ENCODE assay signal across 7 mouse cellular contexts in genomic region chr16:4418776-4419545, GRCm38 (mm10). TPM values are rescaled to one million over a fixed set of nuclear protein-coding genes. Genes with fewer than 3 reads are reported as not detected.
DNase-seq lines count a peak whose midpoint lies in the region; ATAC-seq and TF ChIP-seq lines count a peak whose summit lies in the region.

No protein-coding gene starts in this region.

- H3K36me3 ChIP-seq in embryonic facial prominence, embryonic 12.5 days: no peaks in the 10 kb centered on the region
- no peaks in the 10 kb centered on the region; the same call in 1 of the 2 replicates for H3K36me3 ChIP-seq in hindbrain, embryonic 10.5 days
- H3K36me3 ChIP-seq in liver, embryonic 14.5 days (replicated peaks; ENCODE audit: control insufficient read depth, insufficient read depth, low read depth): no peaks in the 10 kb centered on the region
- no peaks in the 10 kb centered on the region for H3K36me3 ChIP-seq in neural tube, embryonic 15.5 days

- H3K9me3 ChIP-seq in embryonic facial prominence, embryonic 12.5 days: no peaks in the 10 kb centered on the region
- no peaks in the 10 kb centered on the region for H3K9me3 ChIP-seq in hindbrain, embryonic 10.5 days
- H3K9me3 ChIP-seq in liver, embryonic 14.5 days (ENCODE audit: control insufficient read depth, low read length): no peaks in the 10 kb centered on the region
- no peaks in the 10 kb centered on the region for H3K9me3 ChIP-seq in neural tube, embryonic 15.5 days (replicated peaks)

- no peak for TF ChIP-seq EP300 in liver, embryonic 14.5 days (IDR thresholded peaks at IDR 0.05; ENCODE audit: low read depth)

- H3K4me1 ChIP-seq in embryonic facial prominence, embryonic 12.5 days: peaks cover 14% of the 10 kb centered on the region; the same call in 1 of the 2 replicates
- peaks cover 28% of the 10 kb centered on the region for H3K4me1 ChIP-seq in hindbrain, embryonic 10.5 days (replicated peaks)
- H3K4me1 ChIP-seq in liver, embryonic 14.5 days (replicated peaks; ENCODE audit: control insufficient read depth in 2 of 2, insufficient read depth in 2 of 2, low read length in 1 of 2): peaks cover 14 to 33% of the 10 kb centered on the region in 2 experiments
- H3K4me1 ChIP-seq in neural tube, embryonic 15.5 days: peaks cover 64% of the 10 kb centered on the region

- H3K27ac ChIP-seq in embryonic facial prominence, embryonic 12.5 days: no peak overlapping the region
- H3K27ac ChIP-seq in hindbrain, embryonic 10.5 days: peak overlapping the region; percentile 73
- H3K27ac ChIP-seq in liver, embryonic 14.5 days: no peak overlapping the region
- peak overlapping the region; percentile 87 for H3K27ac ChIP-seq in neural tube, embryonic 15.5 days (replicated peaks)

- peak overlapping the region; percentile 69 for H3K9ac ChIP-seq in embryonic facial prominence, embryonic 12.5 days
- H3K9ac ChIP-seq in liver, embryonic 14.5 days (replicated peaks): peak overlapping the region; percentile 66; the same call in 1 of the 2 replicates
- peak overlapping the region; percentile 82 for H3K9ac ChIP-seq in neural tube, embryonic 15.5 days (replicated peaks)

- peak overlapping the region; percentile 98 for H3K4me2 ChIP-seq in embryonic facial prominence, embryonic 12.5 days (replicated peaks)
- H3K4me2 ChIP-seq in liver, embryonic 14.5 days (ENCODE audit: low read depth): peak overlapping the region; percentile 74
- H3K4me2 ChIP-seq in neural tube, embryonic 15.5 days: peak overlapping the region; percentile 92

- no peak for TF ChIP-seq CTCF in liver, embryonic 14.5 days (IDR thresholded peaks at IDR 0.05; ENCODE audit: low read depth)

- 13% methylated on average over 32 of the region's 32 CpGs for WGBS in embryonic facial prominence, embryonic 12.5 days
- WGBS in hindbrain, embryonic 10.5 days: 16% methylated on average over 32 of the region's 32 CpGs
- 10% methylated on average over 32 of the region's 32 CpGs for WGBS in liver, embryonic 14.5 days (ENCODE audit: insufficient replicate concordance)
- 15% methylated on average over 32 of the region's 32 CpGs for WGBS in neural tube, embryonic 15.5 days

- peaks cover 21% of the 10 kb centered on the region for H3K27me3 ChIP-seq in embryonic facial prominence, embryonic 12.5 days
- H3K27me3 ChIP-seq in hindbrain, embryonic 10.5 days (ENCODE audit: insufficient read depth, poor library complexity, severe bottlenecking): peaks cover 58% of the 10 kb centered on the region
- H3K27me3 ChIP-seq in liver, embryonic 14.5 days (ENCODE audit: control insufficient read depth, insufficient read depth, low read length): no peaks in the 10 kb centered on the region
- no peaks in the 10 kb centered on the region for H3K27me3 ChIP-seq in neural tube, embryonic 15.5 days (replicated peaks)

- ATAC-seq in embryonic facial prominence, embryonic 12.5 days (ENCODE audit: insufficient number of reproducible peaks, insufficient read depth, low FRiP score, low TSS enrichment): no peak
- ATAC-seq in liver, embryonic 14.5 days (ENCODE audit: insufficient read depth): no peak
- ATAC-seq in neural tube, embryonic 15.5 days (ENCODE audit: low FRiP score): peak; percentile 16; the same call in 1 of the 2 replicates
- no peak for ATAC-seq in frontal cortex, adult (ENCODE audit: low TSS enrichment)

- DNase-seq in right cerebral cortex, postnatal 25 days: peak; percentile 40
- DNase-seq in right cerebral cortex, postnatal 14 days: no peak
- DNase-seq in hindbrain, embryonic 10.5 days (ENCODE audit: low spot score): no peak
- DNase-seq in liver, embryonic 14.5 days (ENCODE audit: low read depth in 3 of 3, low spot score in 3 of 3): no peak

- H3K4me3 ChIP-seq in embryonic facial prominence, embryonic 12.5 days: peak overlapping the region; percentile 76
- peak overlapping the region; percentile 77 for H3K4me3 ChIP-seq in hindbrain, embryonic 10.5 days
- peak overlapping the region; percentile 45 to 72 for H3K4me3 ChIP-seq in liver, embryonic 14.5 days (ENCODE audit: insufficient read depth in 1 of 2, low read depth in 2 of 2, low read length in 2 of 2)
- H3K4me3 ChIP-seq in neural tube, embryonic 15.5 days (replicated peaks): peak overlapping the region; percentile 94

RNA-seq across cellular contexts. Expression of gene Adcy9, which starts 1.3 kb away (rescaled TPM):
- polyA plus RNA-seq in embryonic facial prominence, embryonic 12.5 days (2016; fragmentation: Nextera tagmentation; extraction: Ambion mirVana): 1.5 and 2.2 TPM in 2 replicates
- 0.77 and 1.1 TPM in 2 replicates for polyA plus RNA-seq in hindbrain, embryonic 10.5 days (2016; fragmentation: Nextera tagmentation; extraction: Ambion mirVana)
- 0.78 and 0.81 TPM in 2 replicates for polyA plus RNA-seq in liver, embryonic 14.5 days (2012; rRNA removed)
- 0.62 and 0.65 TPM in 2 replicates for polyA plus RNA-seq in liver, embryonic 14.5 days (2014; fragmentation: Nextera tagmentation; extraction: Ambion mirVana)
- polyA plus RNA-seq in neural tube, embryonic 15.5 days (2015; fragmentation: Nextera tagmentation; extraction: Ambion mirVana): 4.0 and 5.0 TPM in 2 replicates

Comparison
In these comparisons a context has a peak if more than half of its experiments do, and no peak if none do; other contexts are left out.
1. H3K27ac ChIP-seq: peak in hindbrain, embryonic 10.5 days (single experiment) and neural tube, embryonic 15.5 days (single experiment); none in embryonic facial prominence, embryonic 12.5 days (single experiment) and liver, embryonic 14.5 days (single experiment).
2. Peak in every context shown above with its lines, with median percentiles within 50 percentile points of each other: H3K4me2 ChIP-seq, H3K4me3 ChIP-seq and H3K9ac ChIP-seq.